Mouse (Mus musculus) limb, embryonic 11.5 days (tissue): ENCODE measurements at regions not wholly inside any gene's neighbourhood (a gene's known extent, or its start where the extent isn't known, plus 50 kb on each side); places are given as distances from the start of the nearest gene placed in this dataset.

ENCODE experiments used
- ATAC-seq: fragments of 200-750 bp; cut with Nextera tagmentation; 2 replicates; pipeline ENCODE4 v1.8.0; 2017; ENCODE audit warnings: low read depth; ENCODE audit not compliant: insufficient number of reproducible peaks, low FRiP score, low TSS enrichment
- DNase-seq: peaks from one replicate; pipeline ENCODE4 v3.0.0-alpha.2; 2015; ENCODE audit warnings: low spot score
- H3K27ac ChIP-seq: fragments of 300-500 bp; sonication (generic); replicated peaks from 2 replicates; pipeline ENCODE4 v1.5.1; 2014; ENCODE audit warnings: low read depth, mild to moderate bottlenecking, low read length
- H3K27me3 ChIP-seq: fragments of 300-500 bp; sonication (generic); 2 replicates; pipeline ENCODE4 v1.6.1; 2014; ENCODE audit warnings: mild to moderate bottlenecking, low read length, mixed read lengths; ENCODE audit not compliant: control insufficient read depth, insufficient read depth
- H3K36me3 ChIP-seq: fragments of 300-500 bp; sonication (generic); 2 replicates; pipeline ENCODE4 v1.6.1; 2014; ENCODE audit warnings: mild to moderate bottlenecking, low read length, moderate library complexity, mixed read lengths; ENCODE audit not compliant: control insufficient read depth, insufficient read depth
- H3K4me1 ChIP-seq: fragments of 300-500 bp; sonication (generic); 2 replicates; pipeline ENCODE4 v1.6.1; 2014; ENCODE audit warnings: low read length, mixed read lengths; ENCODE audit not compliant: control insufficient read depth, insufficient read depth
- H3K4me2 ChIP-seq: fragments of 300-500 bp; sonication (generic); 2 replicates; pipeline ENCODE4 v1.6.1; 2014; ENCODE audit warnings: low read depth, mild to moderate bottlenecking, moderate library complexity; ENCODE audit not compliant: severe bottlenecking
- H3K4me3 ChIP-seq: fragments of 300-500 bp; sonication (generic); 2 replicates; pipeline ENCODE4 v1.5.1; 2014; ENCODE audit warnings: low read depth, low read length
- H3K9ac ChIP-seq: fragments of 300-500 bp; sonication (generic); 2 replicates; pipeline ENCODE4 v1.6.1; 2014; ENCODE audit warnings: mild to moderate bottlenecking, low read length
- H3K9me3 ChIP-seq: fragments of 300-500 bp; sonication (generic); 2 replicates; pipeline ENCODE4 v1.6.1; 2016; ENCODE audit warnings: low read length; ENCODE audit not compliant: control insufficient read depth
- WGBS: fragments of 180-500 bp; shearing (Covaris S2); extraction: QIAGEN DNeasy Blood & Tissue Kit; methylation state at CpG from one replicate; pipeline ENCODE4 v1.1.7; 2014; 5-methylcytosine and 5-hydroxymethylcytosine counted together

DNA sequence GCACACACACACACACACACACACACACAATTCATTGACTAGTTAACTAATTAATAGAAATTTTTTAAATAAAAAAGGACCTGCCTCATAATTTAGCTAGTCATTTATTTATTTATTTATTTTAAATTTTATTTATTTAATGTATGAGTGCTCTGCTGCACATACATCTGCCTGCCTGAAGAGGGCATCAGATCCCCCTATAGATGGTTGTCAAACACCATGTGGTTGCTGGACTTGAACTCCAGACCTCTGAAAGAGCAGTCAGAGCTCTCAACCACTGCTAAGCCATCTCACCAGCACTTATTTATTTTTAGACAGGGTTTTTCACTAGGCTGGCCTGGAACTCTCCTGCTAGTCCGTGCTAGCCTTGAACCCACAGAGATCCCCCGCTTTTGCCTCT lies 50.6 kb upstream of the Hdhd5 start:
- H3K9ac ChIP-seq: no peak overlapping the region
- no peaks in the 10 kb centered on the region for H3K9me3 ChIP-seq
- no peaks in the 10 kb centered on the region for H3K36me3 ChIP-seq
- H3K27me3 ChIP-seq: no peaks in the 10 kb centered on the region
- ATAC-seq (no peak), DNase-seq (no peak)
- no peak overlapping the region for H3K4me2 ChIP-seq
- peak overlapping the region; percentile 56; the same call in 1 of the 2 replicates for H3K27ac ChIP-seq
- H3K4me1 ChIP-seq: peaks cover 20% of the 10 kb centered on the region
- 94% methylated on average over 2 of the region's 2 CpGs for WGBS
- H3K4me3 ChIP-seq: no peak overlapping the region
